Mouse (Mus musculus) telencephalon, adult 2 months (tissue): Measurements from ENCODE around the gene Sort1.

Experiments
- DNase-seq: peaks from one replicate; pipeline ENCODE4 v3.0.0-alpha.2; 2011; ENCODE audit warnings: low read depth, low spot score

Gene Sort1

DNA sequence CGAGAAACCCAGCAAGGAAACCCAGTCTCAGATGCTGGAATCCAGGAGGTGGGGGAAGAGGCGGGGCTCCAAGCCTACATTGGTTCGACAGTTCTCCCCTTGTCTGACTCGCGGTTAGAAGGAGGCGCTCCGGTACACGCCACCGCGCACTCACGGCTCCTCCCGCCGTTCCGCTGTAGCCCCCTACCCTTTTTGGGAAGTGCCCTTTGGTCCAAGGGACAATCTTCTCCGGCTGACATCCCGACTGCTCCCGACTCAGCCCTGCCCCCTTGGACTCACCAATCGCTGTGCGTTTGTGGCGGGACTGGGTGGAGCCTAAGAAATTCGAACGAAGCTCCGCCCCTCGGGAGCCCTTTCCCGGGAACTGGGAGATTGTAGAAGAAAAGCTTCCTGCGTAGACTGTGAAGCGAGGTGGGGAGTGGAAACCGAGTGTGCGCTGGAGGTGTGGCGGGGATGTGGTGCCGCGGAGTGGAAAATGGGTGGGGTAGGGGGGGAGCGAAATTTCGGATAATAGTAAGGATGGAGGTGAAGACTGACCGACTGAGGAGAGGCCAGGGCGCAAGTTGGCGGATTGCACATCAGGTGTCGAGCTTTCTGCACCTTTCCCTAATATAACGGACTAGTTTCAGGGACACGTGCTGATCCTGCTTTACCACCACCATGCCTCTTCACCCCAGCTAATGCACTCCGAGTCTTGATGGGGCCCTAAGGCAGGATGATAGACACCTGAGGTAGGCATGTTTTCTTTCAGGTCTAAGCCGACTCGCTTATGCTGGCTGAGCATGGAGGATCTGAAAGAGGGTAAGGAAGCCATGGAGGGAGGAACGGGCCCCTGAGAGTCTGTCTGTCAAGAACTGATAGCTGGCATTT, 99.8 kb downstream of the Sort1 start, which contains the start of gene Psrc1:
Gene Psrc1 (plus strand): TSS at position 355 of the 870 bp plus-strand sequence.
- DNase-seq, result peak; percentile 69

DNA sequence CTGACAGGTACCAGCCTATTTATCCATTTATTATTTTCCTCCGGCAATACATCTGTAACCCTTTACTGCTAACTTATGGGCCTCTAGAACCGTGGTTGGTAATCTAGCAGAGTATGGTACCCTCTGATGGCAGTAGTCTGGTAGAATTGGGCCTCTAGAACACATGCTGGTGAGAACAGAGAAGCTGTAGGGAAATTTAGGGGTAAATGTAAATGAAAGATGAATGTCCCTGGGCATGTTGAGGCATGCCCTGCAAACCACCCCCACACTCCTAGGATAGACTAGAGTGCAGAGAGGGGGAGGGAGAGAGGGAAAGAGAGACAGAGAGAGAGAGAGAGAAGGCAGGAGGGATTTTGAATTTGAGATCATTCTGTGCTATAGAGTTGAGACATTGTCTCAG, 100.5 kb downstream of the Sort1 start:
- no peak for DNase-seq

DNA sequence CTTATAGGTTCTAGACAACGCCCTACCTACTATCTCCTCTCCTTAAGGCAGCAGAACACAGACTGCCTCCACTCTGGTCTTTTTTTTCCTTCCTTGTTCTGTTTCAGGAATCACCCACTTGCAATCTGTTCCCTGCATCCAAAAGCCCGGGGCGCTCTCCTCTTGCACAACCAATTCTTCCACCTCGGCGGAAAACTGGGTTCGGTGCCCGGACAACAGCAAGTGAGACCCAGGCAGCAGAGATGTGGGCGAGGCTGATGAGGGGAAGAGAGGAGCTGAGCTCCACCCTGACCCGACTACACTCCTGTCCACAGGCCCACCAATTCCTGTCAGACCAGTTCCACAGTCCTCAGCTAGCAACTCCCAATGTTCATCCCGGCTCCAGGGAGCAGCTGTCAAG, 102.3 kb downstream of the Sort1 start:
- peak; percentile 87 for DNase-seq

DNA sequence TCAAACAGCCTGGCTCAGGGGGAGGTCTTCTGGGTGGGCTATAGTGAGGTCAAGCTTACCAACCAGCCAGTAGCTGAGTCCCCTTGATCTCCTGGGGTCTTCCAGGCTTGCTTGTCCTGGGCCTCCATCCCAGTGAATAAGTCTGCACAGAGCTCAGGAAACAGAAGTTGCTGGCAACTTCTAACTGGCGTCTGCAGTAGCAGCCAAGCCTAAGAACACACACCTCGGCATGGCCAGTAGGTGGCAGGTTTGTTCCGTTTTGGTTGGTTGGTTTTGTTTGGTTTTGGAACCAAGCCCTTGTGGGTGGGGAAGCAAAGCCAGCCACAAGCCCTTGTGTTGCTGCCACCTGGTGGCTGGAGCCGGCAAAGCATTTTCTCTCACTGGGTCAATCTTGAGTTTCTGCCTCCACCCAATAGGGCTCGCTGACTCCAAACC, 105.2 kb downstream of the Sort1 start:
- DNase-seq, result peak; percentile 97

DNA sequence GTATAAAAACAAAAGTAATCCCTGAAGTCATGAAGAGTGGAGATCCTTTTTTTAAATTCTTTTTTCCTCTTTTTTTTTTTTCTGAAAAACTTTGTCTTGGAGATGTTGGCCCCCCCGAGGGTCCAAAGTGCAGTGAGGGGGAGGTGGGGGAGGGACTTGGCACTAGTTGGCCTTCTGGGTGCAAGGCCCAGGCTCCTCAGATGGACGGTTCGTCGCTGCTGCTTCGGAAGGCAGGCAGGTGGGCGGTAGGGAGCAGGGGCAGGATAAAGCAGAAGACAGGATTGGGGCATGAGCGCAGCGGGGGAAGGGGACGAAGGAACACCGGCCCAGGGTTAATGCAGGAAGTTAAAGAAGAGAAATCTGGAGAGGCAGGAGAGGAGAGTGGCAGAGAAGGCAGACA, 108.4 kb downstream of the Sort1 start:
- DNase-seq, result no peak

DNA sequence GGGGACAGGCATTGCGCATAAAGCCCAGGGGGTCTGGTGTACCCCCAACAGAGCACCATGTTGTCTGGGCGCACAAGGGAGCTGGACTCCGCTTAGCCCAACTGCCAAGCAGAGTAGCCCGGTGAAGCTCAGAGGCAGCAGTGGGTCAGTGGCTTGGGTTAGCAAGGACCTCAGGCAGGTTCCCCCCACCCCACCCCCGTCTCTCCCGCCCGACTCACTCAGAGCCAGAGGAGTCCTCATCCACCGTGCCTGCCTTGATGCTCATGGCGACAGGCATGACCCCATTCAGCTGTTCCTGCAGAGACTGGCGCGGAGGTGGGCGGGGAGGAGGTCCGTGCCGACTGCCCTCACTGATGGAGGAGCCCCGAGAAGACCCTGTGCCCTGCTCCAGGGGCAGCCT, 108.9 kb downstream of the Sort1 start:
- DNase-seq, result no peak

DNA sequence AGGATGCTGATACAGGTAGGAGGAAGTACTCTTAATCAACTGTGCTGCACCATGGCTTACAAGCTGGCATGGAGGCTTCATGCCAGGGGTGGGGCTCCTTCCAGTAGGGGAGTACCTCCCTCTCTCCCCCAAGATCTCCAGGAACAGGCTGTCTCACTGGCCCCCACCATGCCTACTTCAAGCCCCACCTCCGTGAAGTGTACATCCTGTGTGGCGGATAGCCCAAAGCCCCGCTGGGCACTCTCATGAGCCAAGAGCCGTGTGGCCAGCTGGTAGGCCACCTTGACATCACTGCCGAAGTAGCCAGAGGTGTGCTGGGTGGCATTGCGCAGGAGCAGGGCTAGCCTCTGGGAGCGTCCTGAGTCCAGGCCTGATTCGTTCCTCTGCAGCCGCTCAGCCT, 114.4 kb downstream of the Sort1 start:
- DNase-seq, result no peak

DNA sequence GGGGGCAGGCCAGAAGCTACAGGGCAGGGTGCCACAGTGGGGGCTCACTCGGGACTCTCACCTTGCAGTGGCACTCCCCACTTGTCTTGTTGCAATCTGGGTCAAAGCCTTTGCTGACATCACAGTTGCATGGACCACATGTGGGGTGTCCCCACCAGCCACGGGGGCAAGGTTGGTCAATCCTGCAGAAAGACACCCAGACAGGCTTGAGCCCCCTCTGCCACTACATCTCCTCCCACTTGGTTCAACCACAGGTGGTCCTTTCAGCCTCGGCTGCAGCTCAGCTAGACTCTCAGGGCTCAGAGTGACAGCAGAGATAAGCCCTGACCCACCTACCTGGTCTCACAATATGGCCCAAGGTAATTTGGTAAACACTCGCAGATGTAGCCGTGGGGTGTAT, 116.6 kb downstream of the Sort1 start:
- no peak for DNase-seq

DNA sequence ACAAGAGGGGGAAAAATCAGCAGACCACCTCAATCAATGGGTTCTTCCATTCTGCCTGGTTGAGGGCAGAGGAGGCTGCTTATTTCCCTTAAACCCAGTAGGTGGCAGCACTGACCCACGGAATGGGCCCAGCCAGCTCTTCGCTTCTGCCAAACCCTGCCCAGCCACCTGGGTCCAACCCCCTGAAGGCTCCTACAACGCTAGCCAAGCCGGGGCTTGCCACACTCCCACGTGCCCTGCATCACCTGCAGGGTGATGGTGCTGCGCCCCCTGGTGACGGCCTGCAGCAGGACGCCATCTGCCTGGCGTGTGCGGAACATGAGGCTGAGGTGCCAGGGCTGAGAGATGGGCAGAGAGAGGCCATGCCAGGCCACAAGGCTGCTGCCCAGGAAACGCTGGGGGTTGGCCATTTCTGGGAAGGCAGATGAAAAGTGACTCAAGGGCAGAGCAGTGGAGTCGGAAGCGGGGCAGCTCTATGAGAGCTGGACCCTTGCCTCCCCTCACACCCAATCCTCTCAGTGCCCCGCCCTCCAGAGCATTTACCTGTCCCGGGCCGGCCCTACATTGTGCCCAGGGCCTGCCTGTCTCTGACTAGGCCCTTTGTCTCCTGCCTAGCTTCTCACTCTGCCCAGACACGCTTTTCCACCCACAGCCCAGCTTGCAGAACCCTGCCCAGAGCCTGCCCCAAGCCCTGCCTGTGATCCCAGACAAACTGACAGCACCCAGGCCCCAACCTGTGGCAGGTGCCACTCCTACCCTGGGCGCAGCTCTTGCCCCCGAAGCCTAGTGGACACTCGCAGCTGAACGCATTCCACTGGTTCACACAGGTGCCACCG, 118.0 kb downstream of the Sort1 start:
- peak; percentile 71 for DNase-seq

DNA sequence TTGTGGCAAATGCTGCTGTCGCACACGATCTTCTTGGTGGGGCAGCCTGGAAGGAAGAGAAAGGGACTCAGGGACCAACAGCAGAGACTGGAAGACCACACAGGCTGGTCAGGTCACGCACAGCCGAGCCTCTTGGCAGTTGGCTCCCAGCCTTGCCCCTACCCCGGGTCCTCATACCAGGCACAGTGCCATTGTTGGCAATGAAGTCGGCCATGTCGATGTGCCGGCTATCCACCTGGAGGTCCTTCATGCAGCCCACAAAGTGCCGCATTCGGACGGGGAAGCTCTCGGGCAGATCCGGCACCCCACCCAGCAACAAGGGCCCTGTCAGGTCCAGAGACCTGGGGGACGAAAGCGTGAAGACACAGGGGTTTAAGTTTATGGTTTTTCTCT, 118.6 kb downstream of the Sort1 start:
- DNase-seq, result no peak

DNA sequence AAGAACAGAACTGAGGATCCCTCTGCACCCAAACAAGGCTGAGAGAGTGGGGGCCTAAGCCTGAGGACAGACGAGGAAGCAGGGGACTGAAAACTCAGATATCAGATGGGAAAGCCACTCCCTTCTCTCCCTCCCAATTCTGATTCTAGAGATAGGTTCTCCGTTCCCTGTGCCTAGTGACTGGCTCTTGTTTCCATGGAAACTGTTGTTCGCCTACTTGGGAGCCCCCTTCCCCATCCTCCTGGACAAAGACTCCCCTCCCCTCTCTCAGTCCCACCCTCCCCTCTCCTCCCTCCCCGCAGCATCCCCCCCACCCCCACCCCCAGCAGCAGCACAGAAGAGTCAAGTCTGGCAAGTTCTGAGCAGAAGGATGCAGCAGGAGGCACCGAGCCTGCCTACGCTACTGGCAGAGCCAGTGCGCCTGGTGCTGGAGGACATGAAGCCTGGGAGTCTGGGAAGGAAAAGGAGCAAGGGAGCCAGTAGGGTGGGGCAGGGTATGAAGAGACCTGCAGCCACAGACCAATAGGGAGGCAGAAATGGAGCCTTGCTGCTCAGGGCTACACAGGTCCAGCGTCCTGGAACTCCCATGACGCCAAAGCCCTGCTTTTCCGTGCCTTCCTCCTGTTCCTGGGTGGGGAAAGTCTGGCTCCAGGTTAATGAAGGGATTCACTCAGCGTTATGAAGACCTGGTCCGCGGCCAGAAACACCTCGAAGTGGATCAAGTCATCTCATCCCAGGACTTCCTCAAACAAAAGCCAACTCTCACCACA, 121.8 kb downstream of the Sort1 start:
- peak; percentile 78 for DNase-seq

DNA sequence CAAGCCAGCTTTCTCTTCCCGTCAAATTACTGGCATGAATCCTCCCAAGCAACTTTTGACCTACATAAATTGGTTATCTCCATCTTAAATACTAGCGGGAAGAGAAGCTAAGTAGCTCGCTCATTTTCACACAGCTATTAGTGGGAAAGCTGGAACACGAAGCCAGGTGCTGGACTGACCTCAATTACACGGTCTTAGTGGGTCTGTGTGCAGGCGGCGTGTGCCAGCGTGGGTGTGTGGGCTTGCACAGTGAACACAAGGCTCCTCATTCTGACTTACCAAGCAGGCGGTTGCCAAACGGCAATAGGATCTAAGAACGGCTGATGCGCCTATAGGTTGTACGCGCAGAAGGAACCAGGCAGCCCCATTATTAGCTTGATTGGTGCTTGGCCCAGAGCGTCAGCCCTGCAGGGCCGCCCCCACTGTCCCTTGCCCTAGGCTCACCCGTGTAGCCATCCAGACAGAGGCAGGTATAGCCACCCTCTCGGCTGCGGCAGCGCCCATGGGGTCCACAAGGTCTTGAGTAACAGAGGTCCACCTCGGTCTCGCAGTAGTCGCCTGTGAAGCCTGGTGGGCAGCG, 122.5 kb downstream of the Sort1 start:
- peak; percentile 46 for DNase-seq

DNA sequence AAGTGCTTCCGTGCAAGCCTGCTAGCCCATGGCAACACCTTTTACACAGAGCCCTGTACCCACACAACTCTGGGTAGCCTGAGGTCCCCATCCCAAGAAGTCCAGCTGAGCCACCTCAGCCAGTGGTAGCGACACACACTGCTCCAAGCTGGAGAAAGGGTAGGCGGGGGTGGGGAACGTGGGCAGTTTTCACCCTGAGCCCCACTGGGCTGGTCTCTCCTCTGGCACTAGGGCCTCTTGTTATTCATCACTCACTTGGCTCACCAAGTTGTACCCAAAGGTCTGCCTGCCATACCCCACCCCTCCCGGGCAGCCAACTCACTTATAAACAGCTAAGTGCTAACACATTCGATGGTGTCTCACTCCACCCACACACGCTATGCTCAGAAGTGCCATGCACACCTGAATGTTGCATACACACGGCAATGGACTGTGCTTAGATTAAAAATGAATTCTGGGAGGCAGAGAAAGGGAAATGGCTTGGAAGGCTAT, 124.7 kb downstream of the Sort1 start:
- DNase-seq, result no peak

DNA sequence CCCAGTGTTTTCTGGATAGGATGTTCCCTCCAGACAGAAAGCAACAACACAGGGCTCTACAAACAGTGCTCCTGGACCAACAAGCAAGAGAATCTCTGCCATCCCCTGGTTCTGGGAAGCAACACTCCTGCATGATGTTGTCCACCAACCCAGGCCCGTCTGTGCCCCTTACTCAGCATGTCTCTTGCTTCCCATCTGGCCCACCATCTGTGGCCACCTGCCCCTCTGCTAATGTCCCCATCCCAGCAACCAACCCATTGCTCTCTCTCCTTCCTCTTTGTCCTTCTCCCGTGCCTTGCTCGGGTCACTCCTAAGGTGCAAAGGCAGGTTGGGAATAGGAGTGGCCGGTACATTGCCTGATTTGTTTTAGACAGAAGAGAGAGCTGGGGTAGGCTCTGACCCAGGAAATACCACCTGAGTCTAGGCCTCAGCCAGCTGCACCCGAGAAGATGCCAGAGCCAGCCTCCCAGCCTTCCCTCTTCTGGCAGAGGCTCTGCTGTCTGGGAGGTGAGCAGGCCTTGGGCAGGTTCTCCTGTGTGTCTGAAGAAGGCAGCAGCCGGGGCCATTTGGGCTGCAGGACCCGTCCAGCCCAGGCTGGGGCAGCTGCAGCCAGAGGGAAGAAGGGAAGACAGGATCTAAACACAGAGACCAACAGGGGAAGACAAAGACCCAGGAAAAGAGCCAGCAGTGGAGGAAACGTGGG, 125.9 kb downstream of the Sort1 start:
- DNase-seq, result no peak

DNA sequence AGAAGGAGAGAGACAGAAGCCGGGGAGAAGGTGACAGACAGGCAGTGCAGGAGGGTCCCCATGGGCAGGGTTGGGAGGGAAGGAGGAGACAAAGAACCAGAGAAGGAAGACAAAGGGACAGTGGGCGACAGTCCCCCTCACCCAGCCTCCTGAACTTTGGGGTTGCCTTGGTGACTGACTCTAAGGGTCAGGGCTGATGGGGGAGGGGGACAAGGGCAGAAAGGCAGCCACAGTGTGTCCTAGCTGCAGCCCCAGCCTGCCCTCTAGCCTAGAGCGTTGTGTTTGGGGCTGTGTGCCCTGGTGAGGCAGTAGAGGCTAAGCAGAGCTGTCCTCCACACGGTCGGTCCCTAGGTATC, 126.5 kb downstream of the Sort1 start:
- DNase-seq, result no peak
